Mouse (Mus musculus) heart, adult 2 months (tissue): ENCODE data around the gene Mak.

Experiments used
- CTCF ChIP-seq: fragments of 200-600 bp; IDR thresholded peaks from 2 replicates; pipeline ENCODE4 v1.8.1; 2022; ENCODE audit warnings: antibody characterized with exemption, mild to moderate bottlenecking, moderate library complexity
- EP300 ChIP-seq: fragments of 200-500 bp; IDR thresholded peaks from 2 replicates; pipeline ENCODE4 v1.6.1; 2011; ENCODE audit warnings: low read depth, low read length, control low read depth; ENCODE audit not compliant: insufficient read depth
- POLR2A ChIP-seq: fragments of 200-500 bp; IDR thresholded peaks from 2 replicates; pipeline ENCODE4 v1.6.1; 2011; ENCODE audit warnings: mild to moderate bottlenecking, low read depth, low read length, control low read depth; ENCODE audit not compliant: insufficient read depth

DNA sequence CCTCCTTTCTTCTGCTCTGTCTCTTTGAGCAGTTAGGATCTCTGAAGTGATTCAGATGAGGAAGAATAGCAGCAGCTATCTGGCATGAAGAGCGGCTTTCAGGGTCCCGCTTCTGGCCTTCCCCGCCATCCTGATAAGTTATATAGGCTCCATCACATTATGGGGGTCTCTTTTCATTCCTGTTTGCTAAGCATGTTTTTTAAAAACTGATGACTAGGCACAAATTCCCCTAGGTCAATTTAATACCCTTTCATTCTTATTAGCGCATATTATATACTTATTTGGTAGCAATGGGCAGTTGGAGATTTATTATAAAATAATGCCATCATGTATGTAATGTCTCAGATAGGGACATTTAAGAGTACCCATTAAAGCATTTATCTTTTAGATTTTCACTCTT lies 11.9 kb downstream of the Mak start:
- TF ChIP-seq POLR2A (no peak), EP300 (no peak), CTCF (no peak)
